Comparison of ENCODE assay signal across 28 mouse cellular contexts in the genomic region with DNA sequence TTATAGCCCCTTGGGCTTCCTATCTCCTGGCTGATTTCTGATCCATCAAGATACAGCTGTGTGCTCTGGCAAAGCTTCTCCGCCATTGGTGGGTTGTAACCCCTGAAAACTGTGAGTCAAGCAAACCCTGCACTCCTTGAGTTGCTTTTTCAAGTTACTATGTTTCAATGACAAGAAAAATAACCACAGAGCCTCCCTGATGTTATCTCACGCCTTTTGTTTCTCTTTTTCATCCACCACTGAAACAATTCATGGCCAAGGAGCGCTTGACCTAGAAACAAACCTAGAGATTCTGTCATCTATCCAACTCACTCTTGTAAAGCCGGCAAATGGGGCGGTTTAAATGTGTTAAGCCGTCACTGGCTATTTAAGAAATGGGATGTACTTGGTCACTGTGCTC. TPM values are rescaled to one million over a fixed set of nuclear protein-coding genes. Genes with fewer than 3 reads are reported as not detected.
A peak's percentile ranks its signal among the peaks of the same experiment; 100 is the strongest.
DNase-seq lines count a peak whose midpoint lies in the region; ATAC-seq and TF ChIP-seq lines count a peak whose summit lies in the region.
"Had no signal": no experiment of that assay in that cellular context is flagged by ENCODE, and none has a peak within 500 bp of the region (broad histone marks: within the 10 kb centered on the region; RNA-seq: fewer than 3 reads in every experiment).

No protein-coding gene starts in this region.

- H3K4me1 ChIP-seq in testis, adult 2 months (ENCODE audit: control insufficient read depth, insufficient read depth, low read length): peaks cover 3% of the 10 kb centered on the region
- H3K4me1 ChIP-seq in CH12.LX (ENCODE audit: control insufficient read depth in 1 of 2, insufficient read depth in 2 of 2): peaks cover 3 to 66% of the 10 kb centered on the region in 2 experiments; a peak in 3 of 4 replicates
- H3K4me1 ChIP-seq: embryonic facial prominence, embryonic 12.5 days; forebrain, embryonic 13.5 days; hindbrain, embryonic 12.5 days; limb, embryonic 13.5 days; liver, embryonic 12.5 days had no signal

- H3K27me3 ChIP-seq in testis, adult 2 months (ENCODE audit: control insufficient read depth, insufficient read depth, low read length): no peaks in the 10 kb centered on the region
- H3K27me3 ChIP-seq in CH12.LX (replicated peaks): no peaks in the 10 kb centered on the region
- H3K27me3 ChIP-seq: embryonic facial prominence, embryonic 12.5 days; forebrain, embryonic 13.5 days; hindbrain, embryonic 12.5 days; kidney, embryonic 15.5 days; limb, embryonic 13.5 days; liver, embryonic 12.5 days; neural tube, embryonic 13.5 days had no signal

- in situ Hi-C loops in CH12.LX (cut with MboI; ENCODE audit: low pct_ligation_motif_present, low pct_unique_long_range_greater_than_20kb, low sequenced_read_pairs): no loop called here

- TF ChIP-seq EP300 in CH12.LX (IDR thresholded peaks at IDR 0.05; ENCODE audit: low read length): no peak

- dilution Hi-C loops in CH12.LX (cut with MboI; ENCODE audit: extremely low pct_ligation_motif_present, extremely low pct_unique_long_range_greater_than_20kb, low sequenced_read_pairs): no loop called here

- TF ChIP-seq POLR2A in testis, adult 2 months (IDR thresholded peaks at IDR 0.05; ENCODE audit: control insufficient read depth, low read depth, low read length): no peak
- no peak for TF ChIP-seq POLR2A in CH12.LX (IDR thresholded peaks at IDR 0.05; ENCODE audit: low read depth, low read length)

- H3K9ac ChIP-seq in CH12.LX (ENCODE audit: insufficient read depth, low read depth): no peak overlapping the region
- H3K9ac ChIP-seq: embryonic facial prominence, embryonic 12.5 days; forebrain, embryonic 13.5 days; hindbrain, embryonic 12.5 days; kidney, embryonic 15.5 days; limb, embryonic 13.5 days; liver, embryonic 12.5 days; neural tube, embryonic 13.5 days had no signal

- TF ChIP-seq CTCF in testis, adult 2 months (IDR thresholded peaks at IDR 0.05; ENCODE audit: control insufficient read depth, insufficient read depth, insufficient replicate concordance, low read depth, low read length): no peak
- no peak for TF ChIP-seq CTCF in CH12.LX (conservative IDR thresholded peaks at IDR 0.05 in 1 of 2, IDR thresholded peaks at IDR 0.05 in 1 of 2; ENCODE audit: low read depth in 2 of 2, low read length in 2 of 2)

- no peaks in the 10 kb centered on the region for H3K79me2 ChIP-seq in CH12.LX (replicated peaks; ENCODE audit: control insufficient read depth, extremely low read depth, insufficient read depth, poor library complexity, severe bottlenecking)

- H3K9me3 ChIP-seq in CH12.LX (replicated peaks; ENCODE audit: low read length): peaks cover 7% of the 10 kb centered on the region
- H3K9me3 ChIP-seq: embryonic facial prominence, embryonic 12.5 days; forebrain, embryonic 13.5 days; heart, embryonic 10.5 days; hindbrain, embryonic 12.5 days; kidney, embryonic 15.5 days; limb, embryonic 13.5 days; liver, embryonic 12.5 days; megakaryocyte, embryonic 14.5 days; neural tube, embryonic 13.5 days had no signal

- TF ChIP-seq RAD21 in CH12.LX (IDR thresholded peaks at IDR 0.05; ENCODE audit: low read depth, low read length): no peak

- H3K27ac ChIP-seq in testis, adult 2 months (ENCODE audit: control insufficient read depth, insufficient read depth, low read depth, low read length): no peak overlapping the region
- H3K27ac ChIP-seq in CH12.LX (ENCODE audit: insufficient read depth, low read depth): no peak overlapping the region
- H3K27ac ChIP-seq: embryonic facial prominence, embryonic 12.5 days; forebrain, embryonic 13.5 days; heart, embryonic 10.5 days; hindbrain, embryonic 12.5 days; kidney, embryonic 15.5 days; limb, embryonic 13.5 days; liver, embryonic 12.5 days; neural tube, embryonic 13.5 days had no signal

- peak; percentile 14 for DNase-seq in CD4-positive, CD25-positive, alpha-beta regulatory T cell, adult 2 months (ENCODE audit: low read depth, low spot score)
- no peak for DNase-seq in testis, postnatal 10 days (ENCODE audit: low spot score)
- DNase-seq in CH12.LX (ENCODE audit: extremely low read depth): no peak
- DNase-seq in embryo, embryonic 10 days (ENCODE audit: low spot score): no peak
- no peak for DNase-seq in urinary bladder, postnatal 14 days (ENCODE audit: low spot score)
- DNase-seq: adrenal gland, postnatal 14 days; cerebellum, adult 9-10 months; heart, postnatal 10 days; kidney, adult 11 months; kidney, postnatal 4 days; lung, adult 2 months; lung, postnatal 14 days; midbrain, embryonic 14.5 days; right cerebral cortex, adult 18-20 months; right cerebral cortex, postnatal 4 days had no signal

- no peaks in the 10 kb centered on the region for H3K36me3 ChIP-seq in testis, adult 2 months (ENCODE audit: control insufficient read depth, insufficient read depth, low read length)
- H3K36me3 ChIP-seq in CH12.LX (replicated peaks in 1 of 2; ENCODE audit: control insufficient read depth in 1 of 2, insufficient read depth in 1 of 2, low read length in 1 of 2): no peaks in the 10 kb centered on the region
- H3K36me3 ChIP-seq: embryonic facial prominence, embryonic 12.5 days; heart, embryonic 10.5 days; hindbrain, embryonic 12.5 days; kidney, embryonic 15.5 days; limb, embryonic 13.5 days; liver, embryonic 12.5 days; neural tube, embryonic 13.5 days had no signal

- ATAC-seq in CD4-positive, CD25-positive, alpha-beta regulatory T cell, adult 4 months: no peak
- 0 out of 2 replicates have a peak, but pooled peaks have one; percentile 12 for ATAC-seq in megakaryocyte, adult 5-6 weeks (ENCODE audit: poor library complexity, severe bottlenecking)
- ATAC-seq: forebrain, embryonic 13.5 days; liver, embryonic 12.5 days had no signal

- no peak overlapping the region for H3K4me2 ChIP-seq in CH12.LX (ENCODE audit: insufficient read depth, low read depth, poor library complexity, severe bottlenecking)
- H3K4me2 ChIP-seq: embryonic facial prominence, embryonic 12.5 days; forebrain, embryonic 13.5 days; hindbrain, embryonic 12.5 days; kidney, embryonic 15.5 days; limb, embryonic 13.5 days; liver, embryonic 12.5 days; neural tube, embryonic 13.5 days had no signal

- peak overlapping the region; percentile 51; the same call in 1 of the 2 replicates for H3K4me3 ChIP-seq in testis, adult 2 months (ENCODE audit: control insufficient read depth, low read depth, low read length)
- H3K4me3 ChIP-seq in CH12.LX (replicated peaks in 1 of 3; ENCODE audit: low read depth in 2 of 3, low read length in 2 of 3, poor library complexity in 1 of 3): no peak overlapping the region
- H3K4me3 ChIP-seq: embryonic facial prominence, embryonic 12.5 days; erythroblast, embryonic 14.5 days; forebrain, embryonic 13.5 days; heart, embryonic 10.5 days; hindbrain, embryonic 12.5 days; kidney, embryonic 15.5 days; limb, embryonic 13.5 days; liver, embryonic 12.5 days; megakaryocyte, embryonic 14.5 days; neural tube, embryonic 13.5 days had no signal

TF ChIP-seq in CH12.LX, 34 proteins besides CTCF, POLR2A, EP300 and RAD21:
- TF ChIP-seq MAFK (IDR thresholded peaks at IDR 0.05; ENCODE audit: insufficient replicate concordance, low read length) (0 out of 2 replicates have a peak, but pooled peaks have one; percentile 50), JUND (conservative IDR thresholded peaks at IDR 0.05; ENCODE audit: low read depth, low read length) (no peak)

RNA-seq across cellular contexts. Expression of gene Itpr2, which starts 13.9 kb away (rescaled TPM):
- 10 to 100 TPM; 69.7 to 84.1 TPM for polyA plus RNA-seq in CD4-positive, CD25-positive, alpha-beta regulatory T cell, adult 4 months (2017; shearing (Covaris generic))
- 5.5 and 6.9 TPM in 2 replicates for polyA plus RNA-seq in testis, adult 2 months (2012; rRNA removed)
- total RNA-seq in CH12.LX (2012; rRNA removed) (4.7 and 8.9 TPM in 2 replicates), CH12.LX (2014; rRNA removed) (2.2 and 3.5 TPM in 2 replicates)
- 3.4 and 4.4 TPM in 2 replicates for polyA plus RNA-seq in CH12.LX (2012; ENCODE audit: insufficient read length, low read depth)
- 15.3 and 17.3 TPM in 2 replicates for total RNA-seq in megakaryocyte, adult 5-6 weeks (2015)
- 22.8 and 26.9 TPM in 2 replicates for total RNA-seq in megakaryocyte, adult 5-6 weeks (2017)
